Mouse (Mus musculus): ENCODE results near the gene Gm27021.

Gene Gm27021

DNA sequence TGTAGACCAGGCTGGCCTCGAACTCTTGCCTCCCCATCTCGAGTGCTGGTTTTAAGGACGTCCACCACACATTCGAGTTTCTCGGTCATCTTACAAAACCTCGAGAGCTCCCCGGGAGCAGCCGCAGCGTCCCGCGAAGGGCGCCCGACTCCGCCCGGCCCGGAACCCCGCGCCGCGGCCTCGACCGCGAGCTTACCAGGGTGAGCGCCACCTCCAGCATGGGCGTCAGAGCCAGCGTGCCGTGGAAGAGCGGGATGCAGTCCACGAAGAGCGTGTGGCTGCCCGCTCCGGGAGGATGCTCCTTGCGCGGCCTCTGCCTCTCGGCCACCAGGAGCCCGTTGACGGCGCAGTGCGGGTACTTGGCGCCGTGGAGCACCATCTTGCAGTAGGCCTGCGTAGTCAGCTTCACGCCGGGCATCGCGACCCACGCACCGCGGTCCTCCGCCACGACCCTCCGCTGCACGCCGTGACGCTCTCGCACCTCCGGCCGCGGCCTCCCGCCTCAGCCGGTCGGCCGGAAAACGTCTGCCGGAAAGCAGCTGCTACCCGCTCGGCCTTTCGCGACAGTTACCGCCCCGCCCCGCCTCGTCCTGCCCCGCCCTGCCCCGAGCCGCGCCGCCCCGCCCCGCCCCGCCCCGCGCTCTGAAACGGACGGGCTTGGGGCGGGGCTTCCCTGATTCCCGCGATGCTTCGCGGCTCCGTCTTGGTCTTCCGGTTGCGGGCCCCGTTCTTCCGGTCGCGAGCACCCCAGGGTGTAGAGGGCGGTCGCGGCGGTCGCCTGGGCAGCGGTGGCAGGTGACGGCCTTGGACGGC, at the start of gene Gm27021, which contains the start of gene Cox4i1:
TSS of gene Gm27021 (minus strand) at position 519 of the 813 bp plus-strand sequence.
TSS of gene Cox4i1 (plus strand) at position 662 of the 813 bp plus-strand sequence.
- DNase-seq (ENCODE audit: low spot score in 2 of 2) = peak; percentile 87 to 94

DNA sequence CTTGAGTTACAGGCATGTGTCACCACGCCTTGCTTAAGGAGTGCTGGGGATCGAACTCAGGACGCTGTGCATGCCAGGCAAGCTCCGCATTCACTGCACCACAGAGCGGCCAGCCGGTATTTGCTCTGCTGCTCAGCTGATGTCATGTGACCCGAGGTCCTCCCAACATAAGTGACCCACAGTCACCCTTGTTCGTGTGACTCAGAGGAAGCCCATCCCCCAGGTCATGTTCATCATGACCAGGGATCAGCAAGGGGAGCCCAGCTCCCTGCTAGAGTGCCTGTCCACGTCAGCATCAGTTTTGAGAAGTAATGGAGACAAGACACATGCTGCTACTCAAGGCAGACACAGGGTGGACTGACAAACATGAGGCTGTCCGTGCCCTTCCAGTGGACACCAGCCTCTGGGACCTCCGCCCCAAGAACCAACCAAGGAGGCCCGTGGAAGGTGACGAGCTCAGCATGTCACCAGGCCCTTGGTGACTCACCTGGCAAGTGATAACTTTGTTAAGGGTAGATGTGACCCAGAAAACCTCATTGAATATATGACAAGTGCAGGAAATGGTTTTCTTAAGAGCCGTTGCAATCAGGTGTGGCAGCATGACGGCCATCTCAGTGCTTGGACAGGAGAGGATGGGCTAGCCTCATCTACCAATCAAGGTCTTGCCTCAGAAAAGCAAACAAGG, 48.3 kb upstream of the Gm27021 start:
- DNase-seq (ENCODE audit: low spot score in 2 of 2) = no peak

DNA sequence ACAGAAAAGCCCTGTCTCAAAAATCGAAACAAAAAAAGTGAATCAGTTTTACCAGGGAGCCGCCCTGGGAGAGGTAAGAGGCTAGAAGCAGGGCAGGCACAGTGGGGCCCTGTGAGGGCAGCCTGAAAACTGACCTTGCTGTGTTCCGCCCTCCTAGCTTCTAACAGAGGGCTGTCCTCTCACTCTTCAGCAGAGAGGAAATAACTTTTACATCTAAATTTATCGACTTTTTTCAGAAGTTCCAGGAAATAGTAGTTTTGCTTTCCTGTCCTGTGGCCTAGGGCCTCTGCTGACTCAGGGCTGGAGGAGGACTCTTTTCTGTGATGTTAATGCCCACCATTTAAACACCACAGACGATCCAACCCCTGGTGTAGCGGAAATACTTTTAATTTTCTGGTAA, 47.3 kb upstream of the Gm27021 start:
- no peak for DNase-seq (ENCODE audit: low spot score in 2 of 2)

- DNase-seq (ENCODE audit: low spot score in 2 of 2) = no peak
Observed at GRCm38 (mm10) chr8:120709176-120709575, 41.3 kb upstream of the Gm27021 start.

DNA sequence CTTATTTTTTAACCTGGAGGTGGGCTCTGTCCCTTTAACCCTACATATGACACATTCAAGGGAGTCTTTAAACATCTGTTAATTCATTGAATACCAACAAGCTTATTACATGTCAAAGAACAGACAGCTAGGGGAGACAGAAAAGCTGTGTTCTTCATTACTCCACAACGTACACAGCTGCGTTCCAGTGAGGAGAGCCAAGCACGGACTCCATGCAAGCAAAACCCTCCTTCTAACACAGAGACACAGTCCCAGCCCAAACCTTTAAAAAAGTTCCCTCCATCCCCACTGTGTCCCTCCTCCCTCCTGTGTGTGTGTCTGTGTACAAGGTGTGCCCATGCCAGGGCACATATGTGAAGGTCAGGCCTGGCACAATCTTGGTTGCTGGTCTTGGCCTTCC, 38.3 kb upstream of the Gm27021 start:
- no peak for DNase-seq (ENCODE audit: low spot score in 2 of 2)

GRCm38 (mm10) chr8:120705163-120705562, 37.3 kb upstream of the Gm27021 start:
- no peak for DNase-seq (ENCODE audit: low spot score in 2 of 2)

DNA sequence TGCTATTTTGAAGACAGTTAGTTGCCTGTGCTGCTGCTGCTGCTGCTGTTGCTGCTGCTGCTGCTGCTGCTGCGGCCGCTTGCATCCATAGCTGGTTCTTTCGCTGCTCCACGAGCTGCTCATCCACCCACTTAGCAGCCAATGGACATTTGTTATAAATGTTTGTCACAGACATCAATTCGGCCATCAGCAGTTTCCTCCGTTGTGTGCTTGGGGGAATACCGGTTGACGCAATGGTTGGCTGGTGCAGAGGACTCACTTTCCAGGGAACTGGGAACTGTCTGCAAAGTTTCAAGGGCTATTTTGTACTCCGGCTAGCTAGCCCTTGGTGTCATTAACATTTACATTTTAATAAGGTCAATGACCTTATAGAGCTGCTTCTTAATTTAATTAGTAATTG, 36.3 kb upstream of the Gm27021 start:
- DNase-seq (ENCODE audit: low spot score in 2 of 2) = no peak

DNA sequence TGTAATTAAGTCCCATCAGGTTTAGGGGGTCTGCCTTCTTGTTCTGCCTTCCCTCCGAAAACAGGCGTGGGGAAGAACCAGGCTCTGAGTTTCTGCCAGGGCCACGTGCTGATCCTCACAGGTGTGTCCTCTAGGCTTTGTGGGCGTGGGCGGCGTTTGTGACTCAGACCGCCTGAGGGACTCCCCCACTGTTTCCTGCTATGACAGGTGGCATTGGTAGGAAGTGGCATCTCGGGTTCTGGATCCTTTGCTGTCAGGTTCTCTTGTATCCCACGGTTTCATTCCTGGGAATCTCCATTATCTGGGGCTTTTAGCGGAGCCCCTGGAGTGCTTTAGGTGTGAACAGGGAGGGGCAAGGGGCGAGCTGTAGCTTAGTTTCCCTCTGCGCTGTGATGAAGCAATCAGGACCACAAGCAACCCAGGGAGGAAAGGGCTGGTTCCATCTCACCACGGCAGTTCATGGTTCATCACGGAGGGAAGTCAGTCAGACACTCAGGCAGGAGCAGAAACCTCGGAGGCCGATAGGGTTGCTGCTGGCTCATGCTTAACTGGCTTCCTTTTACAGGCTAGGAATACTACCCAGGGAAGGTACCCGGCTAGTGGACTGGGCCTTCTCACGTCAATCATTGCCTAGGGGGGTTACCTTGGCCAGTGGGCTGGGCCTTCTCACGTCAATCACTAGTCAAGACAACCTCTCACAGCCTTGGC, 34.0 kb upstream of the Gm27021 start:
- DNase-seq (ENCODE audit: low spot score in 2 of 2) = no peak

- DNase-seq (ENCODE audit: low spot score in 2 of 2) = no peak
Observed at GRCm38 (mm10) chr8:120700053-120700452, 32.2 kb upstream of the Gm27021 start.

- DNase-seq (ENCODE audit: low spot score in 2 of 2) = no peak
Observed at GRCm38 (mm10) chr8:120699565-120699964, 31.7 kb upstream of the Gm27021 start.

- DNase-seq (ENCODE audit: low spot score in 2 of 2) = no peak
Observed at GRCm38 (mm10) chr8:120699079-120699478, 31.2 kb upstream of the Gm27021 start.

- no peak for DNase-seq (ENCODE audit: low spot score in 2 of 2)
Observed at GRCm38 (mm10) chr8:120698426-120698825, 30.5 kb upstream of the Gm27021 start.

DNA sequence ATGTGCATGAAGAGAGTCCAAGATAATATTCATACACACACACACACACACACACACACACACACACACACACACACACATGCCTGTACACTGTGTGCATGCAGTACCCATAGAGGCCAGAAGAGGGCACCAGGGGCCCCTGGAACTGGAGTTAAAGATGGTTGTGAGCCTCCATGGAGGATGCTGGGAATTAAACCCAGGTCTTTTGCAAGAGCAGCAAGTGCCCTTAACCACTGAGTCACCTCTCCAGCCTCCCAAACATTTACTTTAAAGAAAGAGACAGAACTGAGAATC, 30.0 kb upstream of the Gm27021 start:
- no peak for DNase-seq (ENCODE audit: low spot score in 2 of 2)

DNA sequence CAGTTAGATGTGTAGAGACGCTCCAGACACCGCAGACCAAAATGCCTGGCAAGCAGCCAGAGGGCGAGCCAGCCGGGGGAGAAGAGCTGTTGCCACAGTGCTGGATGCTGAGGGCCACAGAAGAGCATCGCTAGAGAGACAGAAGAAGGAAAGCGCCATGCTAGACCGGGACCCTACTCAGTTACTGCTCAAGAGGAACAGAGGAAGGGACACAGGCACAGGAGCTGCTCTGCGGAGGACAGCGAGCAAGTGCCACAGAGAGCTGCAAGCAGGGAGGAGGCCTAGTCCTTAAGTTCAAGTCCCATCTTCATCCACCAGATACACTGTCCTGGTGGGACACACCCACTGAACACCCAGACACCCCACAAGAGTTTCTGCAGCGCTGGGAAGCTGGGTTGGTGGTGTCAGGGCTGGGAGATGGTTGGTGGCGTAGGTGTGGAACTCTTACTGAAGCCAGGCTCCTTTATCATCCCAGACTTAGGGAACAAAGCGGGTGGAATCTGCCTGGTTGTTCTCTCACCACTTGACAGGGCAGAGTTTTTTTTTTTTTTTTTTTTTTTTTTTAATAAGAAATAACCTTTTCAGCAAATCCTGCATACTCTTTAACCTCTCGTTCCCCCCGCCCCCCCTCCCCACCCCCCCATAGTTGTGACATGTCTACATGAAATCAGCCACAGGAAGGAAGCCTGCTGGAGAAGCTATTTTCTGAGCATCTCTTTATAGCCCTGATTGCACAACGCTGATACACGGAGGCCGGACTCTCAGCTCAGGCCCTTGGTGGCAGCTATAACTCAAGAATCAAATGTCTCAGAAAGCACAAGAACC, 29.5 kb upstream of the Gm27021 start:
- DNase-seq (ENCODE audit: low spot score in 2 of 2) = no peak

GRCm38 (mm10) chr8:120696401-120697153, 28.7 kb upstream of the Gm27021 start:
- no peak for DNase-seq (ENCODE audit: low spot score in 2 of 2)

DNA sequence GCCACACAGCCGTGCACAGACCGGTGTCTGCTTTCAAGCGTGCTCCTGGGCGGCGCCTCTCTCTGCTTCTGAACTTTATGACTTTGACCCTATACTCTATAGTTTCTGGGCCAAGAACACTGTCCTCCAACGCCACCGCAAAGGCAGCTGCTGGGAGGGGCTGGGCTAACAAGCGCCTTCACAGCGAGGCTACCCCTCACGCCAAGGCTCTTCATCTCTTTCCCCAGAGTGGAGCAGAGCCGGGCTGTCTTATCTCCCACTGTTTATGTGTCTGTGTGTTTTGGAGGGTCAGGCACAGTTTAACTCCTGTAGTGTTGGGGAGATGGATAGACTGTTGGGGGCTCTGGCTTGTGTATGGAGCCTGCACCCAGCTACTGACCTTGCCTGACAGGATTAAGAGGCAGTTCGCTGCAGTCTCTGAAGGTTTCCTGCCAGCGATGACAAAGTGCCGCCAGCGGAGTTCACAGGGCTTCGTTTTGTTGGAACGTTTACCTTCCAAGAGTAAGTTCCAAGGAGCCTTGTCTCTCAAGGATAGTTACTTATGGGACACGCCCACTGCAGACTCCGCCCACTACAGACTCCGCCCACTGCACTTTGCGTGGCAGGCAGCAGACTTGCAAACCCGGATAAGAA, 26.1 kb upstream of the Gm27021 start:
- peak; percentile 66 to 75 for DNase-seq (ENCODE audit: low spot score in 2 of 2)

GRCm38 (mm10) chr8:120692934-120693333, 25.1 kb upstream of the Gm27021 start:
- no peak for DNase-seq (ENCODE audit: low spot score in 2 of 2)

DNA sequence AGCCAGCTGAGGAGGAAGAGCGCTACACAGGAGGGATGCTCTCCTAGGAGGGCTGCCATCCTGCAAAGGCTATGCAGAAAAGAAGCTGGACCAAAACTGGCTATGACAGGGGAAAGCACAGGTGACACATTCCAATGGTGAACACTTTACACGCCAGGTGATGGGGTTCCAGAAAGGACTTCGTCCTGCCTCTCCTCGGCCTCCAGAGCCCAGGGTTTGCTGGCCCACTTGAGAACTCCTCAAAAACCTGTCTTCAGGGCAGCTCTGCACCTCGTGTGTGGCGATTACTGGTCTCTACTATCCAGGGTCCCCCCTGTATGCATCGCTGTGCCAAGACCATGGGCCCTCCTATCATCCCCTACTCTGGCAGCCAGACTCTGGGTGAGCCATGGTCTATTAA, 20.6 kb upstream of the Gm27021 start:
- DNase-seq (ENCODE audit: low spot score in 2 of 2) = no peak

- DNase-seq (ENCODE audit: low spot score in 2 of 2) = no peak
Observed at GRCm38 (mm10) chr8:120687786-120688185, 19.9 kb upstream of the Gm27021 start.

GRCm38 (mm10) chr8:120686576-120686975, 18.7 kb upstream of the Gm27021 start:
- no peak for DNase-seq (ENCODE audit: low spot score in 2 of 2)

- no peak for DNase-seq (ENCODE audit: low spot score in 2 of 2)
Observed at GRCm38 (mm10) chr8:120686051-120686450, 18.2 kb upstream of the Gm27021 start.

Data from urinary bladder, postnatal 4 days (tissue).